Mouse (Mus musculus) myocyte (in vitro differentiated cells): ENCODE data around the gene B230118H07Rik. TPM values are rescaled to one million over a fixed set of nuclear protein-coding genes. Genes with fewer than 3 reads are reported as not detected.

Experiments
- H3K27me3 ChIP-seq: one replicate; pipeline ENCODE4 v1.6.1; 2011; ENCODE audit not compliant: control insufficient read depth, insufficient read depth, insufficient read length
- H3K36me3 ChIP-seq: one replicate; pipeline ENCODE4 v1.6.1; 2011; ENCODE audit not compliant: control insufficient read depth, insufficient read depth
- H3K4me2 ChIP-seq: one replicate; pipeline ENCODE4 v1.6.1; 2011; ENCODE audit warnings: low read depth, control low read depth
- H3K4me3 ChIP-seq: one replicate; pipeline ENCODE4 v1.5.1; 2011; ENCODE audit warnings: mild to moderate bottlenecking, control low read depth, moderate library complexity
- H3K79me2 ChIP-seq: one replicate; pipeline ENCODE4 v1.6.1; 2011; ENCODE audit not compliant: control insufficient read depth, insufficient read depth
- H3ac ChIP-seq: one replicate; pipeline ENCODE4 v1.6.1; 2011; ENCODE audit not compliant: control insufficient read depth, insufficient read length
- CEBPB ChIP-seq: IDR thresholded peaks from 2 replicates; pipeline ENCODE4 v1.6.1; 2011; ENCODE audit warnings: mild to moderate bottlenecking, moderate library complexity; ENCODE audit not compliant: poor library complexity, insufficient read depth, severe bottlenecking
- E2F4 ChIP-seq: IDR thresholded peaks from one replicate; pipeline ENCODE4 v1.6.1; 2011; ENCODE audit warnings: mild to moderate bottlenecking, control low read depth, moderate library complexity; ENCODE audit not compliant: insufficient read depth
- MAX ChIP-seq: IDR thresholded peaks from one replicate; pipeline ENCODE4 v1.6.1; 2011; ENCODE audit warnings: low read depth, mild to moderate bottlenecking, control low read depth
- MYOD1 ChIP-seq, 3 experiments: IDR thresholded peaks; one replicate each; pipeline ENCODE4 v1.6.1; 2011; ENCODE audit warnings: control low read depth in 2 of 3, low read depth in 2 of 3, mild to moderate bottlenecking in 2 of 3, moderate library complexity in 1 of 3; ENCODE audit not compliant: insufficient read length in 2 of 3, control insufficient read depth in 1 of 3
- MYOG ChIP-seq, 3 experiments: IDR thresholded peaks; one replicate each; pipeline ENCODE4 v1.6.1; 2011; ENCODE audit warnings: control low read depth in 2 of 3, low read depth in 2 of 3, mild to moderate bottlenecking in 2 of 3; ENCODE audit not compliant: insufficient read length in 2 of 3, control insufficient read depth in 1 of 3, insufficient read depth in 1 of 3
- POLR2A ChIP-seq: IDR thresholded peaks from one replicate; pipeline ENCODE4 v1.6.1; 2011; ENCODE audit warnings: low read depth, mild to moderate bottlenecking, control low read depth, moderate library complexity; ENCODE audit not compliant: insufficient read length
- POLR2AphosphoS2 ChIP-seq: IDR thresholded peaks from one replicate; pipeline ENCODE4 v1.6.1; 2011; ENCODE audit warnings: low read depth, control low read depth; ENCODE audit not compliant: insufficient read length
- REST ChIP-seq: IDR thresholded peaks from one replicate; pipeline ENCODE4 v1.6.1; 2011; ENCODE audit warnings: mild to moderate bottlenecking, control low read depth, moderate library complexity; ENCODE audit not compliant: insufficient read depth, insufficient read length
- SRF ChIP-seq: IDR thresholded peaks from one replicate; pipeline ENCODE4 v1.6.1; 2011; ENCODE audit warnings: low read depth; ENCODE audit not compliant: control insufficient read depth, insufficient read length
- TCF12 ChIP-seq: IDR thresholded peaks from one replicate; pipeline ENCODE4 v1.6.1; 2011; ENCODE audit warnings: mild to moderate bottlenecking, control low read depth; ENCODE audit not compliant: poor library complexity, insufficient read depth, severe bottlenecking
- TCF3 ChIP-seq: IDR thresholded peaks from one replicate; pipeline ENCODE4 v1.6.1; 2011; ENCODE audit warnings: low read depth, control low read depth; ENCODE audit not compliant: insufficient read length
- USF1 ChIP-seq: IDR thresholded peaks from one replicate; pipeline ENCODE4 v1.6.1; 2011; ENCODE audit warnings: low read depth, mild to moderate bottlenecking, control low read depth, moderate library complexity
- polyA plus RNA-seq: library from polyadenylated mRNA; unstranded; fragments of >200 nt; fragmentation: generic; extraction: Trizol; gene quantifications from one replicate; pipeline ENCODE4 v1.2.1, GENCODE M21; 2012; ENCODE audit warnings: missing spikeins

The B230118H07Rik gene
- polyA plus RNA-seq, 1 experiment, result 18.1 TPM

GRCm38 (mm10) chr2:101597186-101597585 is 52.1 kb downstream of the B230118H07Rik start:
- TF ChIP-seq SRF (no peak), TCF12 (no peak), MAX (no peak), E2F4 (no peak), MYOD1 (IDR thresholded peaks at IDR 0.05; ENCODE audit: control insufficient read depth in 1 of 3, insufficient read length in 2 of 3, low read depth in 2 of 3) (no peak), MYOG (IDR thresholded peaks at IDR 0.05; ENCODE audit: control insufficient read depth in 1 of 3, insufficient read depth in 1 of 3, insufficient read length in 2 of 3, low read depth in 2 of 3) (no peak), POLR2A (no peak), POLR2AphosphoS2 (no peak), USF1 (no peak), CEBPB (no peak)
- Histone ChIP-seq H3K79me2 (no peaks in the 10 kb centered on the region), H3ac (no peak overlapping the region), H3K4me3 (no peak overlapping the region), H3K27me3 (no peaks in the 10 kb centered on the region), H3K4me2 (no peak overlapping the region), H3K36me3 (no peaks in the 10 kb centered on the region)

GRCm38 (mm10) chr2:101594681-101595080 is 54.7 kb downstream of the B230118H07Rik start:
- Histone ChIP-seq H3ac (no peak overlapping the region), H3K4me3 (no peak overlapping the region), H3K79me2 (no peaks in the 10 kb centered on the region), H3K27me3 (no peaks in the 10 kb centered on the region), H3K4me2 (no peak overlapping the region), H3K36me3 (no peaks in the 10 kb centered on the region)
- TF ChIP-seq MYOG (IDR thresholded peaks at IDR 0.05; ENCODE audit: control insufficient read depth in 1 of 3, insufficient read depth in 1 of 3, insufficient read length in 2 of 3, low read depth in 2 of 3), result no peak
- TF ChIP-seq E2F4, result no peak
- no peak for TF ChIP-seq POLR2AphosphoS2
- TF ChIP-seq MYOD1 (IDR thresholded peaks at IDR 0.05; ENCODE audit: control insufficient read depth in 1 of 3, insufficient read length in 2 of 3, low read depth in 2 of 3), result no peak
- no peak for TF ChIP-seq REST
- TF ChIP-seq USF1, result no peak
- TF ChIP-seq TCF3, result no peak
- no peak for TF ChIP-seq MAX
- TF ChIP-seq CEBPB, result no peak
- no peak for TF ChIP-seq TCF12
- TF ChIP-seq POLR2A, result no peak
- TF ChIP-seq SRF, result no peak

- no peaks in the 10 kb centered on the region for H3K36me3 ChIP-seq
- TF ChIP-seq SRF (no peak), E2F4 (no peak), TCF12 (no peak), POLR2A (no peak), MYOG (IDR thresholded peaks at IDR 0.05; ENCODE audit: control insufficient read depth in 1 of 3, insufficient read depth in 1 of 3, insufficient read length in 2 of 3, low read depth in 2 of 3) (no peak), CEBPB (no peak), USF1 (no peak), TCF3 (no peak), MAX (no peak), REST (no peak)
- H3ac ChIP-seq, result no peak overlapping the region
- H3K4me3 ChIP-seq, result no peak overlapping the region
- no peaks in the 10 kb centered on the region for H3K79me2 ChIP-seq
- no peak overlapping the region for H3K4me2 ChIP-seq
- H3K27me3 ChIP-seq, result no peaks in the 10 kb centered on the region
Measured at GRCm38 (mm10) chr2:101592886-101593285, 56.4 kb downstream of the B230118H07Rik start.

- TF ChIP-seq USF1 (no peak), CEBPB (no peak), MAX (no peak), MYOD1 (IDR thresholded peaks at IDR 0.05; ENCODE audit: control insufficient read depth in 1 of 3, insufficient read length in 2 of 3, low read depth in 2 of 3) (no peak), E2F4 (no peak)
- no peaks in the 10 kb centered on the region for H3K79me2 ChIP-seq
- no peak overlapping the region for H3K4me3 ChIP-seq
- no peak overlapping the region for H3ac ChIP-seq
- H3K36me3 ChIP-seq, result no peaks in the 10 kb centered on the region
- no peaks in the 10 kb centered on the region for H3K27me3 ChIP-seq
- H3K4me2 ChIP-seq, result no peak overlapping the region
Measured at GRCm38 (mm10) chr2:101592023-101592841, 57.1 kb downstream of the B230118H07Rik start.

- TF ChIP-seq USF1 (no peak), SRF (no peak), REST (no peak), POLR2AphosphoS2 (no peak), POLR2A (no peak), CEBPB (no peak), E2F4 (no peak), MAX (no peak), TCF3 (no peak), TCF12 (no peak), MYOG (IDR thresholded peaks at IDR 0.05; ENCODE audit: control insufficient read depth in 1 of 3, insufficient read depth in 1 of 3, insufficient read length in 2 of 3, low read depth in 2 of 3) (no peak), MYOD1 (IDR thresholded peaks at IDR 0.05; ENCODE audit: control insufficient read depth in 1 of 3, insufficient read length in 2 of 3, low read depth in 2 of 3) (no peak)
- no peaks in the 10 kb centered on the region for H3K36me3 ChIP-seq
- H3K79me2 ChIP-seq, result no peaks in the 10 kb centered on the region
- no peaks in the 10 kb centered on the region for H3K27me3 ChIP-seq
- no peak overlapping the region for H3K4me2 ChIP-seq
- no peak overlapping the region for H3ac ChIP-seq
- H3K4me3 ChIP-seq, result no peak overlapping the region
Measured at GRCm38 (mm10) chr2:101591356-101591755, 58.0 kb downstream of the B230118H07Rik start.
